17 mouse cellular contexts compared by ENCODE assay signal in genomic region chr10:31632005-31632404, GRCm38 (mm10). TPM values are rescaled to one million over a fixed set of nuclear protein-coding genes. Genes with fewer than 3 reads are reported as not detected.
A peak's percentile ranks its signal among the peaks of the same experiment; 100 is the strongest.
DNase-seq lines count a peak whose midpoint lies in the region; ATAC-seq and TF ChIP-seq lines count a peak whose summit lies in the region.
"Had no signal": no experiment of that assay in that cellular context is flagged by ENCODE, and none has a peak within 500 bp of the region (broad histone marks: within the 10 kb centered on the region; RNA-seq: fewer than 3 reads in every experiment).

No protein-coding gene starts in this region.

- 76% methylated on average over 1 of the region's 1 CpGs for WGBS in kidney, embryonic 16.5 days
- WGBS in midbrain, postnatal 0 days: 64% methylated on average over 1 of the region's 1 CpGs
- 77% methylated on average over 1 of the region's 1 CpGs for WGBS in midbrain, embryonic 10.5 days
- 8% methylated on average over 1 of the region's 1 CpGs for WGBS in cerebellum, adult 2 months

- no peak for TF ChIP-seq CTCF in midbrain, postnatal 0 days (IDR thresholded peaks at IDR 0.05)
- no peak for TF ChIP-seq CTCF in cerebellum, adult 2 months (IDR thresholded peaks at IDR 0.05; ENCODE audit: borderline replicate concordance, insufficient read depth, low read depth, low read length)

- no peaks in the 10 kb centered on the region for H3K36me3 ChIP-seq in kidney, embryonic 16.5 days (ENCODE audit: insufficient read depth, low read length)
- no peaks in the 10 kb centered on the region for H3K36me3 ChIP-seq in midbrain, postnatal 0 days (ENCODE audit: insufficient read depth, low read length)
- no peaks in the 10 kb centered on the region for H3K36me3 ChIP-seq in midbrain, embryonic 10.5 days
- H3K36me3 ChIP-seq: embryonic facial prominence, embryonic 13.5 days; heart, embryonic 12.5 days; limb, embryonic 12.5 days had no signal

- H3K4me2 ChIP-seq in kidney, embryonic 16.5 days (replicated peaks; ENCODE audit: low read depth, low read length): no peak overlapping the region
- no peak overlapping the region for H3K4me2 ChIP-seq in midbrain, postnatal 0 days (ENCODE audit: low read depth, low read length, poor library complexity, severe bottlenecking)
- H3K4me2 ChIP-seq: embryonic facial prominence, embryonic 13.5 days; heart, embryonic 12.5 days; limb, embryonic 12.5 days had no signal

- H3K4me3 ChIP-seq in kidney, embryonic 16.5 days (ENCODE audit: low read length): no peak overlapping the region
- H3K4me3 ChIP-seq in midbrain, postnatal 0 days (ENCODE audit: low read depth, low read length): no peak overlapping the region
- no peak overlapping the region for H3K4me3 ChIP-seq in midbrain, embryonic 10.5 days
- H3K4me3 ChIP-seq in cerebellum, adult 2 months (replicated peaks; ENCODE audit: insufficient read depth, low read depth, low read length): no peak overlapping the region
- H3K4me3 ChIP-seq: embryonic facial prominence, embryonic 13.5 days; heart, embryonic 12.5 days; limb, embryonic 12.5 days had no signal

- H3K9me3 ChIP-seq in kidney, embryonic 16.5 days (ENCODE audit: low read length): no peaks in the 10 kb centered on the region
- no peaks in the 10 kb centered on the region for H3K9me3 ChIP-seq in midbrain, postnatal 0 days (ENCODE audit: low read length)
- H3K9me3 ChIP-seq in midbrain, embryonic 10.5 days (replicated peaks): no peaks in the 10 kb centered on the region
- H3K9me3 ChIP-seq: embryonic facial prominence, embryonic 13.5 days; heart, embryonic 12.5 days; limb, embryonic 12.5 days had no signal

- DNase-seq in kidney, adult 11 months: peak; percentile 13
- DNase-seq in midbrain, postnatal 0 days (ENCODE audit: low spot score): peak; percentile 40
- DNase-seq in midbrain, embryonic 10.5 days (ENCODE audit: low spot score): no peak
- DNase-seq in cerebellum, adult 2 months: peak; percentile 17 to 79
- peak; percentile 8 for DNase-seq in mesoderm, embryonic 11.5 days (ENCODE audit: low read depth, low spot score)
- DNase-seq in left cerebral cortex, postnatal 25 days (ENCODE audit: low spot score in 2 of 2): no peak
- no peak for DNase-seq in B cell, adult 2 months
- DNase-seq: adrenal gland, adult 8-10 months; gastrocnemius, postnatal 14 days; retina, postnatal 1 day; spleen, adult 18-20 months had no signal

- H3K27ac ChIP-seq in kidney, embryonic 16.5 days (ENCODE audit: low read length): no peak overlapping the region
- H3K27ac ChIP-seq in midbrain, postnatal 0 days (ENCODE audit: low read depth, low read length): no peak overlapping the region
- no peak overlapping the region for H3K27ac ChIP-seq in midbrain, embryonic 10.5 days (replicated peaks)
- no peak overlapping the region for H3K27ac ChIP-seq in cerebellum, adult 2 months (ENCODE audit: insufficient read depth, low read length)
- H3K27ac ChIP-seq: embryonic facial prominence, embryonic 13.5 days; limb, embryonic 12.5 days; stomach, postnatal 0 days had no signal

- no peak overlapping the region for H3K9ac ChIP-seq in kidney, embryonic 16.5 days (replicated peaks; ENCODE audit: low read length)
- H3K9ac ChIP-seq in midbrain, postnatal 0 days (replicated peaks; ENCODE audit: low read length, poor library complexity, severe bottlenecking): no peak overlapping the region
- H3K9ac ChIP-seq: embryonic facial prominence, embryonic 13.5 days; heart, embryonic 12.5 days; limb, embryonic 12.5 days had no signal

- intact Hi-C loops in left cerebral cortex, postnatal 25 days (cut with DNase I): no loop called here

- no peaks in the 10 kb centered on the region for H3K27me3 ChIP-seq in kidney, embryonic 16.5 days (ENCODE audit: insufficient read depth, low read length)
- H3K27me3 ChIP-seq in midbrain, postnatal 0 days (ENCODE audit: insufficient read depth, low read length): no peaks in the 10 kb centered on the region
- H3K27me3 ChIP-seq in midbrain, embryonic 10.5 days (ENCODE audit: low read depth, poor library complexity, severe bottlenecking): no peaks in the 10 kb centered on the region
- H3K27me3 ChIP-seq in cerebellum, adult 2 months (ENCODE audit: control insufficient read depth, insufficient read depth, low read length): no peaks in the 10 kb centered on the region
- H3K27me3 ChIP-seq: embryonic facial prominence, embryonic 13.5 days; heart, embryonic 12.5 days; limb, embryonic 12.5 days had no signal

- H3K4me1 ChIP-seq in kidney, embryonic 16.5 days (ENCODE audit: insufficient read depth, low read length): no peaks in the 10 kb centered on the region
- H3K4me1 ChIP-seq in midbrain, postnatal 0 days (ENCODE audit: insufficient read depth, low read length): no peaks in the 10 kb centered on the region
- H3K4me1 ChIP-seq in midbrain, embryonic 10.5 days: no peaks in the 10 kb centered on the region
- no peaks in the 10 kb centered on the region for H3K4me1 ChIP-seq in cerebellum, adult 2 months (ENCODE audit: control insufficient read depth, insufficient read depth, low read length)
- H3K4me1 ChIP-seq: heart, embryonic 12.5 days; limb, embryonic 12.5 days had no signal

- TF ChIP-seq POLR2A in cerebellum, adult 2 months (IDR thresholded peaks at IDR 0.05; ENCODE audit: borderline replicate concordance, insufficient read depth, low read length): no peak

- no peak for ATAC-seq in kidney, embryonic 16.5 days (ENCODE audit: low FRiP score, low TSS enrichment)
- ATAC-seq in midbrain, postnatal 0 days (ENCODE audit: low FRiP score): no peak
- ATAC-seq: intestine, embryonic 16.5 days had no signal

RNA-seq across cellular contexts. Expression of gene Rnf217, which starts 23.0 kb away (rescaled TPM):
- polyA plus RNA-seq in kidney, embryonic 16.5 days (2015; fragmentation: Nextera tagmentation; extraction: Ambion mirVana): 0.89 and 1.1 TPM in 2 replicates
- total RNA-seq in midbrain, postnatal 0 days (2014; rRNA removed): 11.5 and 14.7 TPM in 2 replicates
- polyA plus RNA-seq in midbrain, postnatal 0 days (2015; fragmentation: Nextera tagmentation; extraction: Ambion mirVana): 1.6 and 2.0 TPM in 2 replicates
- polyA plus RNA-seq in midbrain, embryonic 10.5 days (2016; fragmentation: Nextera tagmentation; extraction: Ambion mirVana): 0.78 and 1.0 TPM in 2 replicates
- polyA plus RNA-seq in cerebellum, adult 2 months (2012; rRNA removed): 3.9 TPM in 2 replicates
- 10 to 100 TPM; 11.3 to 13.2 TPM for total RNA-seq in left cerebral cortex, postnatal 25 days (2021)

Comparison
In these comparisons a context has a peak if more than half of its experiments do, and no peak if none do; other contexts are left out.
1. DNase-seq: peak in kidney, adult 11 months (single experiment), midbrain, postnatal 0 days (single experiment), cerebellum, adult 2 months (2 of 2) and mesoderm, embryonic 11.5 days (single experiment); none in midbrain, embryonic 10.5 days (single experiment), left cerebral cortex, postnatal 25 days (0 of 2) and B cell, adult 2 months (0 of 2).